Mouse (Mus musculus) urinary bladder, postnatal 4 days (tissue): ENCODE data around the gene C1qtnf12.

Experiments
- DNase-seq, 2 experiments: peaks; one replicate each; pipeline ENCODE4 v3.0.0; 2021 to 2022; ENCODE audit warnings: low spot score in 2 of 2

C1qtnf12 gene

GRCm38 (mm10) chr4:155993606-155994005 is 31.5 kb downstream of the C1qtnf12 start:
- no peak for DNase-seq

GRCm38 (mm10) chr4:156004109-156004508 is 42.0 kb downstream of the C1qtnf12 start:
- DNase-seq = no peak

GRCm38 (mm10) chr4:156008369-156008768 is 46.3 kb downstream of the C1qtnf12 start:
- DNase-seq = no peak

- DNase-seq = no peak
Measured at GRCm38 (mm10) chr4:156013637-156014036, 51.5 kb downstream of the C1qtnf12 start, which contains the start of gene Tnfrsf4. TSS of gene Tnfrsf4 (plus strand) at chr4:156013843.

GRCm38 (mm10) chr4:156014436-156014835 is 52.3 kb downstream of the C1qtnf12 start:
- no peak for DNase-seq
